Mouse (Mus musculus): ENCODE data around the gene Rab37.

Gene Rab37

GRCm38 (mm10) chr11:115131768-115132381, 40.6 kb downstream of the Rab37 start:
- DNase-seq (ENCODE audit: low read depth, low spot score) = no peak

- no peak for DNase-seq (ENCODE audit: low read depth, low spot score)
Observed at GRCm38 (mm10) chr11:115133800-115134199, 42.6 kb downstream of the Rab37 start, which contains the start of gene Cd300lf. Cd300lf (minus strand) TSS chr11:115133992.

GRCm38 (mm10) chr11:115138597-115139262, 47.5 kb downstream of the Rab37 start:
- DNase-seq (ENCODE audit: low read depth, low spot score) = no peak

- no peak for DNase-seq (ENCODE audit: low read depth, low spot score)
Observed at GRCm38 (mm10) chr11:115141970-115142369, 50.7 kb downstream of the Rab37 start.

- DNase-seq (ENCODE audit: low read depth, low spot score) = no peak
Observed at GRCm38 (mm10) chr11:115147813-115148212, 56.6 kb downstream of the Rab37 start.

- DNase-seq (ENCODE audit: low read depth, low spot score) = no peak
Observed at GRCm38 (mm10) chr11:115150741-115151254, 59.6 kb downstream of the Rab37 start.

- DNase-seq (ENCODE audit: low read depth, low spot score) = peak; percentile 87
Observed at GRCm38 (mm10) chr11:115151755-115152429, 60.7 kb downstream of the Rab37 start.

GRCm38 (mm10) chr11:115153088-115153487, 61.9 kb downstream of the Rab37 start:
- DNase-seq (ENCODE audit: low read depth, low spot score) = no peak

GRCm38 (mm10) chr11:115153699-115154292, 62.6 kb downstream of the Rab37 start:
- DNase-seq (ENCODE audit: low read depth, low spot score) = peak; percentile 92

GRCm38 (mm10) chr11:115155053-115155634, 63.9 kb downstream of the Rab37 start:
- DNase-seq (ENCODE audit: low read depth, low spot score) = no peak

- no peak for DNase-seq (ENCODE audit: low read depth, low spot score)
Observed at GRCm38 (mm10) chr11:115157933-115158719, 66.9 kb downstream of the Rab37 start.

GRCm38 (mm10) chr11:115160016-115160797, 69.0 kb downstream of the Rab37 start:
- DNase-seq (ENCODE audit: low read depth, low spot score) = peak; percentile 87

GRCm38 (mm10) chr11:115160883-115161577, 69.8 kb downstream of the Rab37 start:
- DNase-seq (ENCODE audit: low read depth, low spot score) = peak; percentile 73

GRCm38 (mm10) chr11:115161578-115162204, 70.5 kb downstream of the Rab37 start:
- no peak for DNase-seq (ENCODE audit: low read depth, low spot score)

GRCm38 (mm10) chr11:115162205-115162601, 71.0 kb downstream of the Rab37 start:
- DNase-seq (ENCODE audit: low read depth, low spot score) = no peak

GRCm38 (mm10) chr11:115162832-115163480, 71.7 kb downstream of the Rab37 start, which contains the start of gene Slc9a3r1:
Slc9a3r1 (plus strand) TSS chr11:115163341.
- DNase-seq (ENCODE audit: low read depth, low spot score) = peak; percentile 99

GRCm38 (mm10) chr11:115163568-115164150, 72.4 kb downstream of the Rab37 start:
- peak; percentile 65 for DNase-seq (ENCODE audit: low read depth, low spot score)
